Mouse (Mus musculus) forebrain, embryonic 12.5 days (tissue): ENCODE data around the gene Rps27l. TPM values are rescaled to one million over a fixed set of nuclear protein-coding genes. Genes with fewer than 3 reads are reported as not detected.

Experiments used
- ATAC-seq: fragments of 200-750 bp; cut with Nextera tagmentation; 2 replicates; pipeline ENCODE4 v1.8.0; 2017; ENCODE audit warnings: moderate TSS enrichment; ENCODE audit not compliant: low FRiP score
- H3K27ac ChIP-seq: fragments of 300-500 bp; sonication (generic); 2 replicates; pipeline ENCODE4 v1.5.1; 2016; ENCODE audit warnings: mild to moderate bottlenecking
- H3K27me3 ChIP-seq: fragments of 300-500 bp; sonication (generic); 2 replicates; pipeline ENCODE4 v1.6.1; 2016; ENCODE audit warnings: mild to moderate bottlenecking
- H3K36me3 ChIP-seq: fragments of 300-500 bp; sonication (generic); replicated peaks from 2 replicates; pipeline ENCODE4 v1.6.1; 2016; ENCODE audit warnings: mild to moderate bottlenecking
- H3K4me1 ChIP-seq: fragments of 300-500 bp; sonication (generic); 2 replicates; pipeline ENCODE4 v1.6.1; 2016
- H3K4me2 ChIP-seq: fragments of 300-500 bp; sonication (generic); 2 replicates; pipeline ENCODE4 v1.6.1; 2016; ENCODE audit warnings: mild to moderate bottlenecking, moderate library complexity
- H3K4me3 ChIP-seq: fragments of 300-500 bp; sonication (generic); replicated peaks from 2 replicates; pipeline ENCODE4 v1.5.1; 2016; ENCODE audit warnings: mild to moderate bottlenecking
- H3K9ac ChIP-seq: fragments of 300-500 bp; sonication (generic); 2 replicates; pipeline ENCODE4 v1.6.1; 2016; ENCODE audit warnings: mild to moderate bottlenecking
- H3K9me3 ChIP-seq: fragments of 300-500 bp; sonication (generic); 2 replicates; pipeline ENCODE4 v1.6.1; 2016
- WGBS: fragments of 180-500 bp; shearing (Covaris S2); methylation state at CpG from one replicate; pipeline ENCODE4 v1.1.7; 2016; 5-methylcytosine and 5-hydroxymethylcytosine counted together
- polyA plus RNA-seq: library from polyadenylated mRNA; unstranded; fragments of >200 nt; fragmentation: Nextera tagmentation; extraction: Ambion mirVana; gene quantifications from 2 replicates; pipeline ENCODE4 v1.2.1, GENCODE M21; 2016

Gene Rps27l
- polyA plus RNA-seq, 1 experiment from 2014 or later = 598 TPM

GRCm38 (mm10) chr9:66990046-66990445, 44.2 kb downstream of the Rps27l start:
- H3K27ac ChIP-seq = no peak overlapping the region
- WGBS = 90% methylated on average over 5 of the region's 5 CpGs
- H3K4me1 ChIP-seq = peaks cover 3% of the 10 kb centered on the region; the same call in 1 of the 2 replicates
- no peak overlapping the region for H3K4me2 ChIP-seq
- H3K4me3 ChIP-seq = no peak overlapping the region
- H3K27me3 ChIP-seq = no peaks in the 10 kb centered on the region
- H3K9me3 ChIP-seq = no peaks in the 10 kb centered on the region
- H3K9ac ChIP-seq = no peak overlapping the region
- no peaks in the 10 kb centered on the region for H3K36me3 ChIP-seq
- ATAC-seq = no peak

DNA sequence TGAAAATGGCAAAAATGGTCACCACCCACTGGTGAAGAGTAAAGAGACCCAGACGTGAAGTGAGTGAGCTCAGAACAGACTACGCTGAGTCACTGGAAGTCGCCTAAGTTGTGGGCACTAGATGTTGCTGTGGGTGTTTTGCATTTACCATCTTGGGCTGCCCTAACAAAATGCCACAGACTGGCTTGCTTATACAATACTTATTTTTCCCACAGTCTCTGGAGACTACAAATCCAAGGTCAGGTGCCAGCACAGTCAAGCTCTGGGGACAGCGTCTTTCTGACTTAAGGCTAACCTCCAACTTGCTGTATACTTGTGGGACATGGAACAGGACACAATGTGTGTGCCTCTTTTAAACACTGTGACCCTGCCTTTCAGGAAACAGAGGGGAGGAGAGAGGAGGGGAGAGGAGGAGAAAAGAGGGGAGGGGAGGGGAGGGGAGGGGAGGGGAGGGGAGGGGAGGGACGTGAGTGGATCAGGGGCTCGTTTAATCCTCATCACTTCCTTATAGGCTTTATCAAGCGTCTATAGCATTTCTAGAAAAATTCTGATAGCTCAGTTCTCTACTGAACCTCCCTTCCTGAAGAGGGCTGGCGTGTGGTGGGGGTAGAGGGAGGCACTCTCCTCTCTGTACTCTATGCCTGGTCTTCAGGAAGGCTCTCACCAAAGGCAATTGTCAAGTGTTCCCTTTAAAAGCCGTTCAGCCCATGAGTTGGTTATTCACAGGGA, 45.3 kb downstream of the Rps27l start:
- H3K4me1 ChIP-seq = peaks cover 3% of the 10 kb centered on the region; the same call in 1 of the 2 replicates
- ATAC-seq = no peak
- H3K36me3 ChIP-seq = no peaks in the 10 kb centered on the region
- no peaks in the 10 kb centered on the region for H3K9me3 ChIP-seq
- H3K4me3 ChIP-seq = no peak overlapping the region
- H3K9ac ChIP-seq = no peak overlapping the region
- no peak overlapping the region for H3K4me2 ChIP-seq
- H3K27me3 ChIP-seq = no peaks in the 10 kb centered on the region
- H3K27ac ChIP-seq = no peak overlapping the region
- WGBS = 60% methylated on average over 9 of the region's 9 CpGs

GRCm38 (mm10) chr9:66991750-66992410, 46.0 kb downstream of the Rps27l start:
- Histone ChIP-seq H3K27me3 (no peaks in the 10 kb centered on the region), H3K36me3 (no peaks in the 10 kb centered on the region), H3K4me2 (no peak overlapping the region), H3K4me1 (peaks cover 3% of the 10 kb centered on the region; the same call in 1 of the 2 replicates), H3K4me3 (no peak overlapping the region), H3K27ac (no peak overlapping the region), H3K9me3 (no peaks in the 10 kb centered on the region), H3K9ac (no peak overlapping the region)
- 80% methylated on average over 8 of the region's 8 CpGs for WGBS
- ATAC-seq = no peak

Other genes with a start within 250 kb of the Rps27l start
- gene Car12, start 232.4 kb upstream of the Rps27l start, polyA plus RNA-seq = 0.91 and 1.6 TPM in 2 replicates
- gene Aph1b, start 150.6 kb upstream of the Rps27l start, polyA plus RNA-seq = 20.4 and 22.5 TPM in 2 replicates
- gene Gm10647, start 149.0 kb upstream of the Rps27l start, polyA plus RNA-seq = 0.19 and 0.43 TPM in 2 replicates
- 1.7 and 2.2 TPM in 2 replicates for gene Aph1c, start 111.4 kb upstream of the Rps27l start, polyA plus RNA-seq
- 50.3 and 50.7 TPM in 2 replicates for gene Rab8b, start 26.4 kb upstream of the Rps27l start, polyA plus RNA-seq
- gene Lactb, start 29.4 kb downstream of the Rps27l start, polyA plus RNA-seq = 8.8 and 9.7 TPM in 2 replicates
- gene Tpm1, start 103.3 kb downstream of the Rps27l start, polyA plus RNA-seq = 218 and 280 TPM in 2 replicates